Mouse (Mus musculus) left cerebral cortex, postnatal 4 days (tissue): ENCODE data around the gene Cenpa. TPM values are rescaled to one million over a fixed set of nuclear protein-coding genes. Genes with fewer than 3 reads are reported as not detected.

Source experiments
- DNase-seq: peaks from one replicate; pipeline ENCODE4 v3.0.0-alpha.2; 2022
- intact Hi-C: fragments of 180-260 bp; cut with DNase I; formaldehyde crosslinking; loops from one replicate; pipeline ENCODE4 v1.15.1; 2025
- total RNA-seq, 2 experiments: library from RNA; stranded (reverse); gene quantifications; 2 replicates each; pipeline ENCODE4 v1.2.3; 2021

Cenpa gene
- total RNA-seq: 10 to 100 TPM; 13.8 to 14.0 TPM

GRCm38 (mm10) chr5:30666391-30667195 lies at the start of gene Cenpa:
Gene Cenpa (plus strand): TSS chr5:30666777.
- intact Hi-C loops: no loop called here

GRCm38 (mm10) chr5:30617357-30617756 lies 49.2 kb upstream of the Cenpa start:
- intact Hi-C loops: no loop called here
- DNase-seq: no peak

More at GRCm38 (mm10) chr5:30666391-30667195, at the start of gene Cenpa:
- DNase-seq: peak; percentile 86

GRCm38 (mm10) chr5:30617851-30618250 lies 48.7 kb upstream of the Cenpa start:
- intact Hi-C loops: no loop called here

GRCm38 (mm10) chr5:30618376-30619003 lies 48.1 kb upstream of the Cenpa start:
- DNase-seq: no peak

More at GRCm38 (mm10) chr5:30617851-30618250, 48.7 kb upstream of the Cenpa start:
- no peak for DNase-seq

GRCm38 (mm10) chr5:30619211-30619610 lies 47.4 kb upstream of the Cenpa start:
- intact Hi-C loops: no loop called here
- no peak for DNase-seq

More at GRCm38 (mm10) chr5:30618376-30619003, 48.1 kb upstream of the Cenpa start:
- intact Hi-C loops: no loop called here

GRCm38 (mm10) chr5:30620567-30620966 lies 46.0 kb upstream of the Cenpa start:
- intact Hi-C loops: no loop called here
- DNase-seq: no peak

- intact Hi-C loops: no loop called here
- DNase-seq: no peak
Measured at GRCm38 (mm10) chr5:30621211-30621790, 45.3 kb upstream of the Cenpa start.

- DNase-seq: no peak
- intact Hi-C loops: no loop called here
Measured at GRCm38 (mm10) chr5:30621844-30622176, 44.8 kb upstream of the Cenpa start.

GRCm38 (mm10) chr5:30622177-30622840 lies 44.3 kb upstream of the Cenpa start:
- intact Hi-C loops: no loop called here
- peak; percentile 18 for DNase-seq

- DNase-seq: no peak
- intact Hi-C loops: no loop called here
Measured at GRCm38 (mm10) chr5:30622841-30623185, 43.8 kb upstream of the Cenpa start.

GRCm38 (mm10) chr5:30623380-30623779 lies 43.2 kb upstream of the Cenpa start:
- DNase-seq: no peak
- intact Hi-C loops: no loop called here

- no peak for DNase-seq
- intact Hi-C loops: no loop called here
Measured at GRCm38 (mm10) chr5:30624311-30624710, 42.3 kb upstream of the Cenpa start.

GRCm38 (mm10) chr5:30624908-30625307 lies 41.7 kb upstream of the Cenpa start:
- no peak for DNase-seq
- intact Hi-C loops: no loop called here

GRCm38 (mm10) chr5:30625379-30625778 lies 41.2 kb upstream of the Cenpa start:
- intact Hi-C loops: no loop called here
- DNase-seq: no peak

- intact Hi-C loops: no loop called here
- no peak for DNase-seq
Measured at GRCm38 (mm10) chr5:30626331-30627105, 40.1 kb upstream of the Cenpa start.

GRCm38 (mm10) chr5:30628511-30628910 lies 38.1 kb upstream of the Cenpa start:
- no peak for DNase-seq
- intact Hi-C loops: no loop called here

- intact Hi-C loops: no loop called here
- DNase-seq: no peak
Measured at GRCm38 (mm10) chr5:30630401-30630800, 36.2 kb upstream of the Cenpa start.

GRCm38 (mm10) chr5:30632134-30632533 lies 34.4 kb upstream of the Cenpa start:
- intact Hi-C loops: no loop called here

GRCm38 (mm10) chr5:30636994-30637393 lies 29.6 kb upstream of the Cenpa start:
- no peak for DNase-seq

More at GRCm38 (mm10) chr5:30632134-30632533, 34.4 kb upstream of the Cenpa start:
- no peak for DNase-seq

GRCm38 (mm10) chr5:30638041-30638440 lies 28.5 kb upstream of the Cenpa start:
- intact Hi-C loops: no loop called here
- peak; percentile 82 for DNase-seq

More at GRCm38 (mm10) chr5:30636994-30637393, 29.6 kb upstream of the Cenpa start:
- intact Hi-C loops: no loop called here
